Mouse (Mus musculus) forebrain, embryonic 16.5 days (tissue): ENCODE results near the gene Amelx. TPM values are rescaled to one million over a fixed set of nuclear protein-coding genes. Genes with fewer than 3 reads are reported as not detected.

Source experiments
- ATAC-seq: fragments of 200-750 bp; cut with Nextera tagmentation; 2 replicates; pipeline ENCODE4 v1.8.0; 2017; ENCODE audit warnings: mild to moderate bottlenecking, moderate library complexity
- H3K27ac ChIP-seq: fragments of 300-500 bp; sonication (generic); 2 replicates; pipeline ENCODE4 v1.5.1; 2014; ENCODE audit warnings: low read length, control low read depth
- H3K27me3 ChIP-seq: fragments of 300-500 bp; sonication (generic); replicated peaks from 2 replicates; pipeline ENCODE4 v1.6.1; 2014; ENCODE audit warnings: low read length; ENCODE audit not compliant: control insufficient read depth, insufficient read depth
- H3K36me3 ChIP-seq: fragments of 300-500 bp; sonication (generic); 2 replicates; pipeline ENCODE4 v1.6.1; 2014; ENCODE audit not compliant: control insufficient read depth, insufficient read depth
- H3K4me1 ChIP-seq: fragments of 300-500 bp; sonication (generic); replicated peaks from 2 replicates; pipeline ENCODE4 v1.6.1; 2014; ENCODE audit warnings: low read length; ENCODE audit not compliant: control insufficient read depth, insufficient read depth
- H3K4me2 ChIP-seq: fragments of 300-500 bp; sonication (generic); 2 replicates; pipeline ENCODE4 v1.6.1; 2014; ENCODE audit warnings: mild to moderate bottlenecking, low read length, control low read depth
- H3K4me3 ChIP-seq: fragments of 300-500 bp; sonication (generic); replicated peaks from 2 replicates; pipeline ENCODE4 v1.5.1; 2014; ENCODE audit warnings: mild to moderate bottlenecking, low read length, control low read depth
- H3K9ac ChIP-seq: fragments of 300-500 bp; sonication (generic); replicated peaks from 2 replicates; pipeline ENCODE4 v1.6.1; 2014; ENCODE audit warnings: low read depth, low read length, control low read depth
- H3K9me3 ChIP-seq: fragments of 300-500 bp; sonication (generic); 2 replicates; pipeline ENCODE4 v1.6.1; 2016; ENCODE audit warnings: low read length; ENCODE audit not compliant: control insufficient read depth
- WGBS: fragments of 180-500 bp; shearing (Covaris S2); extraction: QIAGEN DNeasy Blood & Tissue Kit; methylation state at CpG from one replicate; pipeline ENCODE4 v1.1.7; 2014; 5-methylcytosine and 5-hydroxymethylcytosine counted together
- polyA plus RNA-seq: library from polyadenylated mRNA; unstranded; fragments of >200 nt; fragmentation: Nextera tagmentation; extraction: Ambion mirVana; gene quantifications from 2 replicates; pipeline ENCODE4 v1.2.1, GENCODE M21; 2015

Gene Amelx
- polyA plus RNA-seq, 1 experiment from 2014 or later, result 0.62 TPM

GRCm38 (mm10) chrX:169139758-169140157 is 47.2 kb downstream of the Amelx start:
- Histone ChIP-seq H3K4me3 (no peak overlapping the region), H3K9me3 (no peaks in the 10 kb centered on the region), H3K36me3 (no peaks in the 10 kb centered on the region), H3K27ac (no peak overlapping the region), H3K27me3 (no peaks in the 10 kb centered on the region; the same call in 1 of the 2 replicates), H3K4me2 (no peak overlapping the region), H3K9ac (no peak overlapping the region), H3K4me1 (no peaks in the 10 kb centered on the region)
- no peak for ATAC-seq
- 84% methylated on average over 7 of the region's 7 CpGs for WGBS

Other genes starting within 250 kb of the Amelx start
- 34.3 and 42.9 TPM in 2 replicates for gene Hccs, start 133.2 kb upstream of the Amelx start, polyA plus RNA-seq